Mouse (Mus musculus) frontal cortex, postnatal 36 days (tissue): ENCODE data around the gene Wsb1.
"Not testable (repeated sequence)": the region's sequence is repeated elsewhere in the genome, so short reads cannot be mapped to it uniquely, and the experiment has no call there.

ENCODE experiments used
- DNase-seq, 2 experiments: peaks; one replicate each; pipeline ENCODE4 v3.0.0; 2022; ENCODE audit warnings: low spot score in 2 of 2

Gene Wsb1

GRCm38 (mm10) chr11:79254391-79255098 is at the start of gene Wsb1:
Gene Wsb1, minus strand, starts transcription at chr11:79254671.
- DNase-seq = peak; percentile 93 to 94

- not testable (repeated sequence) for DNase-seq
Observed at GRCm38 (mm10) chr11:79304245-79304644, 49.8 kb upstream of the Wsb1 start.

GRCm38 (mm10) chr11:79303109-79303508 is 48.6 kb upstream of the Wsb1 start:
- no peak for DNase-seq

GRCm38 (mm10) chr11:79299719-79300431 is 45.4 kb upstream of the Wsb1 start:
- DNase-seq = no peak

DNA sequence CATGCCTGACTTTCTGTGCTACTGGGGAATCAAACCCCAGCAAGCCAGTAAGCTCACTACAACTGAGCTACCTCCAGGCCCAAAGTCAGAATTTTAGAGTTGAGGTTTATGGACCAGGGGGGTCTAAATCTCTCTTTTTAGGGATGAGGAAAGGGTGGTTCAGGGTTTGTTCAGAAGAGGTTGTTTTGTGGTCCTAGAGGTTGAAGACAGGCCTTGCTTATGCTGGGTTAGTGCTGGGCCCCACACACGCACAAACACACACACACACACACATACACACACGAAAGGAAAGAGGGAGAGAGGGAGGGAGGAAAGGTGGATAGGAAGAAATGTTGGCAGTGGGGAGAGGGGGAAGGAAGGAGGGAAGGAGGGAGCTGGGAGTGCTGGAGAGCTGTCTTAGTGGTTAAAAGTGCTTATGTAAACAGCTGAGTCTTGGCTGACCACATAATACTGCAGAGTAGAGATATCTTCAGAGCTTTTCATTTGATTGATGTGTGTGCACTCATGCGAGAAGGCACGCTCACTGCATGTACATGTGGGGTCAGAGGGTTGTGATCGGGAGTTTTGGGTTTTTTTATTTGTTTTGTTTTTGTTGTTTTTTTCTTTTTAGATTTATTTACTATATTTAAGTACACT is 42.5 kb upstream of the Wsb1 start, which contains the start of gene Gm9964:
Gene Gm9964, minus strand, starts transcription at position 51 of the 636 bp plus-strand sequence.
- no peak for DNase-seq

- peak; percentile 19 to 42 for DNase-seq
Observed at GRCm38 (mm10) chr11:79296167-79296566, 41.7 kb upstream of the Wsb1 start.

- no peak for DNase-seq
Observed at GRCm38 (mm10) chr11:79293971-79294370, 39.5 kb upstream of the Wsb1 start.

DNA sequence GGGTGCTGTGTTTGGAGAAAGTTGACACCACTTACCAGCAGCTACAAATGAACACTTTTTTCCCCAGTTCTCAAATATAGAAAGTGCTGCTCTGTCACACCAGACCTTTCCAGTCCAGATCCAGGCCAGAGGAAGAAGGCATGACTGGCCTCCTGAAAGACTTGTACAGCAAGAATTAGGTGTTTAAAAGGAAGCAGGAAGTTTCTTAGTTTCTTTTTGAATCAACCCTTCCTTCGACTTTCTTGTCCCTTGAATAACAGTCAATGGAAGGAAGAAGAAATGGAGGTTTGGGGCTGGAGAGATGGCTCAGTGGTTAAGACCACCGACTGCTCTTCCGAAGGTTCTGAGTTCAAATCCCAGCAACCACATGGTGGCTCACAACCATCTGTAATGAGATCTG is 38.6 kb upstream of the Wsb1 start:
- DNase-seq = no peak

DNA sequence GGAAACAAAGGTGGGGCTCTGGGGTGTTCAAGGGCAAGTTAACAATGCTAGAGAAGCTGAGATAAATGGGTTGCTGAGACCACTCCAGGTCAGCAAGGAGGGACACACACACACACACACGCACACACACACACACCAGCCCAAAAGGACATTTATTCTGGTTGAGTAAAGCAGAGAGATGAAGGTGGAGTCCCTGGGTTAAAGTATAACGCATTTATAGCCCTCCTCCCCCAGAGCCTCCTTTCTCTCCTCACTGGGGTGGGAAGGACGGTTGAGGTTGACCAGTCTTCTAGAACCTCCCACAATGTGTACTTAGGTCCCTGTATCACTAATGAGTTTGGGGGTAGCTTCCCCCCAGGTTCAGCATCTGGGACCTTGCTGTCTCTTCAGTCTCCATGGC is 37.7 kb upstream of the Wsb1 start:
- DNase-seq = no peak

- DNase-seq = no peak
Observed at GRCm38 (mm10) chr11:79291651-79292050, 37.2 kb upstream of the Wsb1 start.

DNA sequence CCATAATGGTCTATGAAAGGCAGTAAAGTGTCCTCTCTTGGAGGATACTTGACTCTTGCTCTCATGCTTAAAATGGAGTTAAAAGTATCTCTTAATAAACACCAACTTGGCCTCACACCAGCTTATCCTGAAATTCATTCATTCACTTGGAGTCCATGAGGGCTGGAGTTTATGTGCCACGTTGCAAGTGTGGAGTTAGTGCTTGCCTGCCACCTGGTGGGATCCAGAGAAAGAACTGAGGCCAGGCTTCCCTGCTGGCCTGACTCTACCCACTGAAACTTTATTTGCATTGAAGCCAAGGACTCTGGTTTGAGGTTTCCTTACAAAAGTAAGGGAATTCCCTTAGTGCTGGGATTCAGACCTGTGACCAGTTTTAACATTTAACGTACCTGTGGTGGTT is 36.0 kb upstream of the Wsb1 start:
- DNase-seq = peak in 1 of 2 experiments; percentile 20

- DNase-seq = no peak
Observed at GRCm38 (mm10) chr11:79288913-79289640, 34.6 kb upstream of the Wsb1 start.

- no peak for DNase-seq
Observed at GRCm38 (mm10) chr11:79288278-79288843, 33.9 kb upstream of the Wsb1 start.

DNA sequence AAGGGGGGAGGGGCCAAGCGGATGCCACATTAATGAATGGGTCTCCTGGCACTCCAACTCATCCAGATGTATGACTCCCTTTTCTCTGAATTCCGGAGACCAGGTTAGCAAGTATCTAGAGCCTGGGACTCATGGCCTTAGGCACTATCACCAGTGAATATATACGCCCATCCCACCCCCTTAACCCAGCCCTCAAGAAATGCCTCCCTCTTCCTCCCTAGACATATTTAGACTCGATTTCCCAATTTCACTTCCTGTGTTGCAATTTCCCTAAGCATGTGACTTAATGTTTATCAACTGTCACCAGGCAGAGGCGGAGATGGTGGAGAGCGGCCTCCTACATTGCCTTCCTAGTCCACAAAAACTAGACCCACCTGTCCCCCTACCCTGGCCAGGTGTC is 33.0 kb upstream of the Wsb1 start:
- no peak for DNase-seq

GRCm38 (mm10) chr11:79286305-79286799 is 31.9 kb upstream of the Wsb1 start:
- no peak for DNase-seq

GRCm38 (mm10) chr11:79283350-79284030 is 29.0 kb upstream of the Wsb1 start:
- no peak for DNase-seq

- no peak for DNase-seq
Observed at GRCm38 (mm10) chr11:79281396-79281795, 26.9 kb upstream of the Wsb1 start.

- no peak for DNase-seq
Observed at GRCm38 (mm10) chr11:79279732-79280405, 25.4 kb upstream of the Wsb1 start.

- no peak for DNase-seq
Observed at GRCm38 (mm10) chr11:79273757-79274156, 19.3 kb upstream of the Wsb1 start.

GRCm38 (mm10) chr11:79273039-79273438 is 18.6 kb upstream of the Wsb1 start:
- DNase-seq = no peak
